Mouse (Mus musculus): ENCODE data around the gene E130308A19Rik. TPM values are rescaled to one million over a fixed set of nuclear protein-coding genes. Genes with fewer than 3 reads are reported as not detected.

The E130308A19Rik gene
- total and polyA plus RNA-seq, 3 experiments, result 2.4 to 3.4 (median 3.1) TPM

DNA sequence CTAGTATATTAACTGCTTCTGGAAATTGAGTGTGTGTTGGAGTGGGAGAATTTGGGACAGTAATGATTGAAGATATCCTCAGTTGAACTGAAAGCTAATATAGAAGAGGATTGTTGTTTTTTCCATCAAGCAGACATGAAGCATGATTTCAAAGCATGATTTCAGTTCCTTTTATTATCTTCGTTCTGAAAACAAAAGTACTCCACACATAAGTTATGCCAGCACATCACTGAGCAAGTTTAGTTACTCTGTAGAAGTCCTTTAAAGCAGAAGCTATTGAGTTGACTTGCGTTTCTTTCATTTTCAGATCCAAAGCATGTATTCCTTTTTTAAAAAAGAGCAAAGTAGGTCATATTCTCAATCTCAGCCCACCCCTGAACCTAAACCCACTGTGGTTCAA is 29.5 kb upstream of the E130308A19Rik start:
- Histone ChIP-seq H3K27me3 (replicated peaks) (no peaks in the 10 kb centered on the region), H3K27ac (ENCODE audit: insufficient read depth, low read depth) (no peak overlapping the region; the same call in 1 of the 2 replicates)
- in situ Hi-C loops (cut with MboI; ENCODE audit: low pct_ligation_motif_present, low pct_unique_long_range_greater_than_20kb, low sequenced_read_pairs), result no loop called here

GRCm38 (mm10) chr4:59602704-59603103 is 23.3 kb upstream of the E130308A19Rik start:
- H3K27ac ChIP-seq (ENCODE audit: insufficient read depth, low read depth), result no peak overlapping the region
- H3K4me1 ChIP-seq (ENCODE audit: control insufficient read depth in 1 of 2, insufficient read depth in 2 of 2), result peaks cover 0 to 17% of the 10 kb centered on the region in 2 experiments; a peak in 2 of 4 replicates
- H3K79me2 ChIP-seq (replicated peaks; ENCODE audit: control insufficient read depth, extremely low read depth, insufficient read depth, poor library complexity, severe bottlenecking), result no peaks in the 10 kb centered on the region
- no peak overlapping the region for H3K4me2 ChIP-seq (ENCODE audit: insufficient read depth, low read depth, poor library complexity, severe bottlenecking)
- peaks cover 0 to 6% of the 10 kb centered on the region in 2 experiments for H3K36me3 ChIP-seq (replicated peaks in 1 of 2; ENCODE audit: control insufficient read depth in 1 of 2, insufficient read depth in 1 of 2, low read length in 1 of 2)
- H3K4me3 ChIP-seq (replicated peaks in 1 of 3; ENCODE audit: low read depth in 2 of 3, low read length in 2 of 3, poor library complexity in 1 of 3), result no peak overlapping the region
- H3K27me3 ChIP-seq (replicated peaks), result no peaks in the 10 kb centered on the region
- H3K9ac ChIP-seq (ENCODE audit: insufficient read depth, low read depth), result no peak overlapping the region
- no peaks in the 10 kb centered on the region for H3K9me3 ChIP-seq (replicated peaks; ENCODE audit: low read length)
- dilution Hi-C loops (cut with MboI; ENCODE audit: extremely low pct_ligation_motif_present, extremely low pct_unique_long_range_greater_than_20kb, low sequenced_read_pairs) (no loop called here), in situ Hi-C loops (cut with MboI; ENCODE audit: low pct_ligation_motif_present, low pct_unique_long_range_greater_than_20kb, low sequenced_read_pairs) (loop anchor here (25.0 kb wide), 1 partner anchor 160 kb away; no protein-coding TSS in a partner anchor)
- no peak for DNase-seq (ENCODE audit: extremely low read depth)
- TF ChIP-seq CTCF (conservative IDR thresholded peaks at IDR 0.05 in 1 of 2, IDR thresholded peaks at IDR 0.05 in 1 of 2; ENCODE audit: low read depth in 2 of 2, low read length in 2 of 2) (peak in 1 of 2 experiments; percentile 53; a peak in 2 of 4 replicates), CHD1 (IDR thresholded peaks at IDR 0.05; ENCODE audit: low read depth, low read length) (no peak)

More for the DNA sequence above, 29.5 kb upstream of the E130308A19Rik start:
- H3K79me2 ChIP-seq (replicated peaks; ENCODE audit: control insufficient read depth, extremely low read depth, insufficient read depth, poor library complexity, severe bottlenecking), result no peaks in the 10 kb centered on the region
- H3K9me3 ChIP-seq (replicated peaks; ENCODE audit: low read length), result no peaks in the 10 kb centered on the region
- H3K36me3 ChIP-seq (replicated peaks in 1 of 2; ENCODE audit: control insufficient read depth in 1 of 2, insufficient read depth in 1 of 2, low read length in 1 of 2), result peaks cover 0 to 11% of the 10 kb centered on the region in 2 experiments
- no peak overlapping the region for H3K9ac ChIP-seq (ENCODE audit: insufficient read depth, low read depth)
- peak overlapping the region; percentile 1; the same call in 1 of the 2 replicates for H3K4me2 ChIP-seq (ENCODE audit: insufficient read depth, low read depth, poor library complexity, severe bottlenecking)
- H3K4me3 ChIP-seq (replicated peaks in 1 of 3; ENCODE audit: low read depth in 2 of 3, low read length in 2 of 3, poor library complexity in 1 of 3), result no peak overlapping the region
- peaks cover 0 to 32% of the 10 kb centered on the region in 2 experiments; a peak in 2 of 4 replicates for H3K4me1 ChIP-seq (ENCODE audit: control insufficient read depth in 1 of 2, insufficient read depth in 2 of 2)
- dilution Hi-C loops (cut with MboI; ENCODE audit: extremely low pct_ligation_motif_present, extremely low pct_unique_long_range_greater_than_20kb, low sequenced_read_pairs), result no loop called here
- TF ChIP-seq EP300 (IDR thresholded peaks at IDR 0.05; ENCODE audit: low read length) (peak; percentile 43; the same call in 1 of the 2 replicates), IRF4 (IDR thresholded peaks at IDR 0.05; ENCODE audit: low read depth, low read length) (peak; percentile 10; the same call in 1 of the 2 replicates), POLR2A (IDR thresholded peaks at IDR 0.05; ENCODE audit: low read depth, low read length) (no peak), NELFE (IDR thresholded peaks at IDR 0.05; ENCODE audit: low read depth, low read length) (no peak)
- DNase-seq (ENCODE audit: extremely low read depth), result no peak

- in situ Hi-C loops (cut with MboI; ENCODE audit: low pct_ligation_motif_present, low pct_unique_long_range_greater_than_20kb, low sequenced_read_pairs), result loop anchor here (25.0 kb wide), 1 partner anchor 157 kb away; no protein-coding TSS in a partner anchor
- DNase-seq (ENCODE audit: extremely low read depth), result no peak
- TF ChIP-seq IRF4 (IDR thresholded peaks at IDR 0.05; ENCODE audit: low read depth, low read length), result no peak
- no peak for TF ChIP-seq PAX5 (IDR thresholded peaks at IDR 0.05; ENCODE audit: low read length)
- TF ChIP-seq MXI1 (IDR thresholded peaks at IDR 0.05; ENCODE audit: low read depth, low read length), result no peak
- peak; percentile 92 for TF ChIP-seq MAFK (IDR thresholded peaks at IDR 0.05; ENCODE audit: insufficient replicate concordance, low read length)
- TF ChIP-seq JUN (IDR thresholded peaks at IDR 0.05; ENCODE audit: insufficient read depth, low read depth, low read length), result no peak
These were observed 21.1 kb upstream of the E130308A19Rik start for GRCm38 (mm10) chr4:59604892-59605291.

More at GRCm38 (mm10) chr4:59604892-59605291, 21.1 kb upstream of the E130308A19Rik start:
- Histone ChIP-seq H3K27me3 (replicated peaks) (no peaks in the 10 kb centered on the region), H3K4me3 (replicated peaks in 1 of 3; ENCODE audit: low read depth in 2 of 3, low read length in 2 of 3, poor library complexity in 1 of 3) (no peak overlapping the region), H3K36me3 (replicated peaks in 1 of 2; ENCODE audit: control insufficient read depth in 1 of 2, insufficient read depth in 1 of 2, low read length in 1 of 2) (peaks cover 0 to 2% of the 10 kb centered on the region in 2 experiments), H3K4me2 (ENCODE audit: insufficient read depth, low read depth, poor library complexity, severe bottlenecking) (0 out of 2 replicates have a peak overlapping the region, but pooled peaks have one; percentile 1), H3K79me2 (replicated peaks; ENCODE audit: control insufficient read depth, extremely low read depth, insufficient read depth, poor library complexity, severe bottlenecking) (no peaks in the 10 kb centered on the region), H3K9ac (ENCODE audit: insufficient read depth, low read depth) (no peak overlapping the region), H3K27ac (ENCODE audit: insufficient read depth, low read depth) (no peak overlapping the region), H3K9me3 (replicated peaks; ENCODE audit: low read length) (no peaks in the 10 kb centered on the region), H3K4me1 (ENCODE audit: control insufficient read depth in 1 of 2, insufficient read depth in 2 of 2) (peaks cover 0 to 13% of the 10 kb centered on the region in 2 experiments; a peak in 2 of 4 replicates)
- dilution Hi-C loops (cut with MboI; ENCODE audit: extremely low pct_ligation_motif_present, extremely low pct_unique_long_range_greater_than_20kb, low sequenced_read_pairs), result no loop called here

All from CH12.LX (cell line).